Mouse (Mus musculus) layer of hippocampus, adult 9-11 months (tissue): ENCODE data around the gene Hoxa11.

Source experiments
- DNase-seq: peaks from one replicate; pipeline ENCODE4 v3.0.0; 2022

The Hoxa11 gene

GRCm38 (mm10) chr6:52246916-52247315, 1.3 kb upstream of the Hoxa11 start:
- no peak for DNase-seq

- no peak for DNase-seq
Observed at GRCm38 (mm10) chr6:52246403-52246803, 793 bp upstream of the Hoxa11 start.

GRCm38 (mm10) chr6:52245040-52245756, 412 bp downstream of the Hoxa11 start:
- no peak for DNase-seq

- no peak for DNase-seq
Observed at GRCm38 (mm10) chr6:52244471-52245039, 1.1 kb downstream of the Hoxa11 start.

- DNase-seq, result no peak
Observed at GRCm38 (mm10) chr6:52243681-52244121, 1.9 kb downstream of the Hoxa11 start.

GRCm38 (mm10) chr6:52242801-52243332, 2.7 kb downstream of the Hoxa11 start:
- no peak for DNase-seq

- no peak for DNase-seq
Observed at GRCm38 (mm10) chr6:52241001-52241621, 4.5 kb downstream of the Hoxa11 start.

- DNase-seq, result peak; percentile 19
Observed at GRCm38 (mm10) chr6:52240389-52241000, 5.1 kb downstream of the Hoxa11 start, which contains the start of gene Hoxa10. Gene Hoxa10 (minus strand): TSS chr6:52240854.

GRCm38 (mm10) chr6:52239625-52240388, 5.8 kb downstream of the Hoxa11 start:
- no peak for DNase-seq

- no peak for DNase-seq
Observed at GRCm38 (mm10) chr6:52238976-52239375, 6.6 kb downstream of the Hoxa11 start.

GRCm38 (mm10) chr6:52238155-52238545, 7.5 kb downstream of the Hoxa11 start:
- no peak for DNase-seq

GRCm38 (mm10) chr6:52237346-52238154, 8.1 kb downstream of the Hoxa11 start:
- no peak for DNase-seq

- no peak for DNase-seq
Observed at GRCm38 (mm10) chr6:52236806-52237205, 8.8 kb downstream of the Hoxa11 start.

GRCm38 (mm10) chr6:52235866-52236265, 9.7 kb downstream of the Hoxa11 start:
- no peak for DNase-seq

- no peak for DNase-seq
Observed at GRCm38 (mm10) chr6:52235267-52235666, 10.3 kb downstream of the Hoxa11 start.

GRCm38 (mm10) chr6:52234428-52235140, 11.0 kb downstream of the Hoxa11 start:
- DNase-seq, result no peak

GRCm38 (mm10) chr6:52233546-52234427, 11.8 kb downstream of the Hoxa11 start:
- DNase-seq, result no peak

- no peak for DNase-seq
Observed at GRCm38 (mm10) chr6:52232984-52233545, 12.5 kb downstream of the Hoxa11 start.

GRCm38 (mm10) chr6:52232568-52232965, 13.0 kb downstream of the Hoxa11 start:
- DNase-seq, result no peak
